Mouse (Mus musculus) liver, embryonic 11.5 days (tissue): ENCODE results near the gene Unc79. TPM values are rescaled to one million over a fixed set of nuclear protein-coding genes. Genes with fewer than 3 reads are reported as not detected.

Experiments
- ATAC-seq: fragments of 200-750 bp; cut with Nextera tagmentation; replicated peaks from 2 replicates; pipeline ENCODE4 v1.8.0; 2017; ENCODE audit warnings: moderate number of reproducible peaks, mild to moderate bottlenecking, moderate TSS enrichment, moderate library complexity; ENCODE audit not compliant: low FRiP score
- DNase-seq: peaks from one replicate; pipeline ENCODE4 v3.0.0-alpha.2; 2017; ENCODE audit warnings: low spot score
- H3K27ac ChIP-seq: fragments of 300-500 bp; sonication (generic); 2 replicates; pipeline ENCODE4 v1.5.1; 2014; ENCODE audit warnings: mild to moderate bottlenecking, low read depth, low read length, control low read depth
- H3K27me3 ChIP-seq: fragments of 300-500 bp; sonication (generic); replicated peaks from 2 replicates; pipeline ENCODE4 v1.6.1; 2014; ENCODE audit warnings: low read length, mixed read lengths; ENCODE audit not compliant: control insufficient read depth, insufficient read depth
- H3K36me3 ChIP-seq: fragments of 300-500 bp; sonication (generic); 2 replicates; pipeline ENCODE4 v1.6.1; 2014; ENCODE audit warnings: mild to moderate bottlenecking, low read length, moderate library complexity, mixed read lengths; ENCODE audit not compliant: control insufficient read depth, insufficient read depth
- H3K4me1 ChIP-seq: fragments of 300-500 bp; sonication (generic); replicated peaks from 2 replicates; pipeline ENCODE4 v1.6.1; 2014; ENCODE audit warnings: low read length, mixed read lengths; ENCODE audit not compliant: control insufficient read depth, insufficient read depth
- H3K4me2 ChIP-seq: fragments of 300-500 bp; sonication (generic); 2 replicates; pipeline ENCODE4 v1.6.1; 2014; ENCODE audit warnings: mild to moderate bottlenecking, control low read depth, moderate library complexity
- H3K4me3 ChIP-seq: fragments of 300-500 bp; sonication (generic); 2 replicates; pipeline ENCODE4 v1.5.1; 2014; ENCODE audit warnings: low read depth, low read length, control low read depth
- H3K9ac ChIP-seq: fragments of 300-500 bp; sonication (generic); 2 replicates; pipeline ENCODE4 v1.6.1; 2014; ENCODE audit warnings: low read depth, low read length, control low read depth
- H3K9me3 ChIP-seq: fragments of 300-500 bp; sonication (generic); 2 replicates; pipeline ENCODE4 v1.6.1; 2016; ENCODE audit warnings: low read length, inconsistent platforms, mixed read lengths; ENCODE audit not compliant: control insufficient read depth
- WGBS: fragments of 180-500 bp; shearing (Covaris S2); extraction: QIAGEN DNeasy Blood & Tissue Kit; methylation state at CpG from one replicate; pipeline ENCODE4 v1.1.7; 2014; 5-methylcytosine and 5-hydroxymethylcytosine counted together
- polyA plus RNA-seq: library from polyadenylated mRNA; unstranded; fragments of >200 nt; fragmentation: Nextera tagmentation; extraction: Ambion mirVana; gene quantifications from 2 replicates; pipeline ENCODE4 v1.2.1, GENCODE M21; 2014

Unc79 gene
- 0.04 and 0.23 TPM in 2 replicates for polyA plus RNA-seq

GRCm38 (mm10) chr12:102948778-102949394, at the start of gene Unc79:
Unc79 (plus strand) TSS chr12:102948859.
- Histone ChIP-seq H3K4me2 (peak within 1 kb of the TSS; percentile 81), H3K36me3 (no peaks in the 10 kb centered on the region), H3K4me3 (peak within 1 kb of the TSS; percentile 51), H3K27ac (no peak within 1 kb of the TSS), H3K9me3 (no peaks in the 10 kb centered on the region), H3K27me3 (peaks cover 21% of the 10 kb centered on the region), H3K4me1 (no peaks in the 10 kb centered on the region; the same call in 1 of the 2 replicates), H3K9ac (no peak within 1 kb of the TSS)
- under 1% methylated on average over 48 of the region's 48 CpGs for WGBS
- DNase-seq (peak; percentile 43), ATAC-seq (peak; percentile 31; the same call in 1 of the 2 replicates)

GRCm38 (mm10) chr12:102899091-102899490, 49.6 kb upstream of the Unc79 start, which contains the start of gene Cox8c:
Cox8c (plus strand) TSS chr12:102899316.
- H3K9me3 ChIP-seq: no peaks in the 10 kb centered on the region
- WGBS: 86% methylated on average over 17 of the region's 17 CpGs
- no peaks in the 10 kb centered on the region for H3K4me1 ChIP-seq
- no peak within 1 kb of the TSS for H3K4me2 ChIP-seq
- no peak within 1 kb of the TSS for H3K27ac ChIP-seq
- H3K36me3 ChIP-seq: no peaks in the 10 kb centered on the region
- no peak within 1 kb of the TSS for H3K4me3 ChIP-seq
- no peak within 1 kb of the TSS for H3K9ac ChIP-seq
- H3K27me3 ChIP-seq: no peaks in the 10 kb centered on the region
- DNase-seq (no peak), ATAC-seq (no peak)

GRCm38 (mm10) chr12:102908191-102908590, 40.5 kb upstream of the Unc79 start:
- no peaks in the 10 kb centered on the region for H3K27me3 ChIP-seq
- H3K9me3 ChIP-seq: no peaks in the 10 kb centered on the region
- no peak overlapping the region for H3K4me3 ChIP-seq
- no peaks in the 10 kb centered on the region for H3K36me3 ChIP-seq
- H3K9ac ChIP-seq: no peak overlapping the region
- no peak overlapping the region for H3K27ac ChIP-seq
- WGBS: 41% methylated on average over 3 of the region's 3 CpGs
- H3K4me2 ChIP-seq: no peak overlapping the region
- no peak for DNase-seq
- ATAC-seq: no peak
- no peaks in the 10 kb centered on the region for H3K4me1 ChIP-seq

GRCm38 (mm10) chr12:102916073-102916472, 32.6 kb upstream of the Unc79 start:
- Histone ChIP-seq H3K27me3 (no peaks in the 10 kb centered on the region), H3K4me1 (no peaks in the 10 kb centered on the region), H3K9ac (no peak overlapping the region), H3K36me3 (no peaks in the 10 kb centered on the region), H3K4me3 (no peak overlapping the region), H3K9me3 (no peaks in the 10 kb centered on the region), H3K4me2 (no peak overlapping the region), H3K27ac (no peak overlapping the region)
- 85% methylated on average over 2 of the region's 2 CpGs for WGBS
- no peak for ATAC-seq
- no peak for DNase-seq

GRCm38 (mm10) chr12:102929764-102930163, 18.9 kb upstream of the Unc79 start:
- no peak overlapping the region for H3K4me3 ChIP-seq
- H3K9ac ChIP-seq: no peak overlapping the region
- no peak for ATAC-seq

GRCm38 (mm10) chr12:102930335-102930734, 18.3 kb upstream of the Unc79 start:
- no peak for DNase-seq
- no peak overlapping the region for H3K4me3 ChIP-seq
- H3K27ac ChIP-seq: no peak overlapping the region
- H3K4me1 ChIP-seq: no peaks in the 10 kb centered on the region
- H3K27me3 ChIP-seq: no peaks in the 10 kb centered on the region
- no peak overlapping the region for H3K4me2 ChIP-seq
- H3K9me3 ChIP-seq: no peaks in the 10 kb centered on the region
- H3K36me3 ChIP-seq: no peaks in the 10 kb centered on the region
- H3K9ac ChIP-seq: no peak overlapping the region
- ATAC-seq: no peak
- WGBS: 74% methylated on average over 1 of the region's 1 CpGs

More at GRCm38 (mm10) chr12:102929764-102930163, 18.9 kb upstream of the Unc79 start:
- no peak for DNase-seq
- no peaks in the 10 kb centered on the region for H3K36me3 ChIP-seq
- 67% methylated on average over 4 of the region's 4 CpGs for WGBS
- no peak overlapping the region for H3K4me2 ChIP-seq
- no peaks in the 10 kb centered on the region for H3K9me3 ChIP-seq
- H3K27ac ChIP-seq: no peak overlapping the region
- no peaks in the 10 kb centered on the region for H3K27me3 ChIP-seq
- H3K4me1 ChIP-seq: no peaks in the 10 kb centered on the region

GRCm38 (mm10) chr12:102930789-102931188, 17.9 kb upstream of the Unc79 start:
- H3K9ac ChIP-seq: no peak overlapping the region
- no peaks in the 10 kb centered on the region for H3K27me3 ChIP-seq
- no peaks in the 10 kb centered on the region for H3K4me1 ChIP-seq
- DNase-seq (no peak), ATAC-seq (no peak)
- no peaks in the 10 kb centered on the region for H3K9me3 ChIP-seq
- H3K4me2 ChIP-seq: no peak overlapping the region
- no peak overlapping the region for H3K4me3 ChIP-seq
- no peak overlapping the region for H3K27ac ChIP-seq
- no peaks in the 10 kb centered on the region for H3K36me3 ChIP-seq
- 85% methylated on average over 7 of the region's 7 CpGs for WGBS

- WGBS: 52% methylated on average over 1 of the region's 1 CpGs
- no peaks in the 10 kb centered on the region for H3K4me1 ChIP-seq
- no peak for DNase-seq
- H3K4me2 ChIP-seq: no peak overlapping the region
- H3K9ac ChIP-seq: no peak overlapping the region
- no peaks in the 10 kb centered on the region for H3K27me3 ChIP-seq
- H3K9me3 ChIP-seq: no peaks in the 10 kb centered on the region
- no peak for ATAC-seq
- no peak overlapping the region for H3K27ac ChIP-seq
- no peak overlapping the region for H3K4me3 ChIP-seq
- no peaks in the 10 kb centered on the region for H3K36me3 ChIP-seq
Measured at GRCm38 (mm10) chr12:102935892-102936291, 12.8 kb upstream of the Unc79 start.

- Histone ChIP-seq H3K4me1 (no peaks in the 10 kb centered on the region; the same call in 1 of the 2 replicates), H3K36me3 (no peaks in the 10 kb centered on the region), H3K9ac (no peak overlapping the region), H3K9me3 (no peaks in the 10 kb centered on the region), H3K4me3 (no peak overlapping the region), H3K27ac (no peak overlapping the region), H3K4me2 (no peak overlapping the region), H3K27me3 (peaks cover 21% of the 10 kb centered on the region)
- DNase-seq (no peak), ATAC-seq (no peak)
- WGBS: 76% methylated on average over 1 of the region's 1 CpGs
Measured at GRCm38 (mm10) chr12:102945571-102945970, 3.1 kb upstream of the Unc79 start.
